Mouse (Mus musculus) adrenal gland, postnatal 10 days (tissue): ENCODE data around the gene Ccdc171. TPM values are rescaled to one million over a fixed set of nuclear protein-coding genes. Genes with fewer than 3 reads are reported as not detected.

ENCODE experiments used
- DNase-seq: peaks from one replicate; pipeline ENCODE4 v3.0.0; 2021; ENCODE audit warnings: mixed read lengths
- total RNA-seq, 2 experiments: library from RNA; stranded (reverse); gene quantifications; 2 replicates each; pipeline ENCODE4 v1.2.3; 2021

The Ccdc171 gene
- total RNA-seq, 2 experiments from 2014 or later, result 1.4 to 3.1 TPM

- no peak for DNase-seq
These were observed 272.6 kb downstream of the Ccdc171 start for GRCm38 (mm10) chr4:83797976-83798375.

GRCm38 (mm10) chr4:83798674-83799430 lies 273.5 kb downstream of the Ccdc171 start:
- no peak for DNase-seq

GRCm38 (mm10) chr4:83800402-83800801 lies 275.1 kb downstream of the Ccdc171 start:
- DNase-seq, result no peak

- DNase-seq, result no peak
These were observed 291.6 kb downstream of the Ccdc171 start for GRCm38 (mm10) chr4:83816925-83817324.

- no peak for DNase-seq
These were observed 304.5 kb downstream of the Ccdc171 start for GRCm38 (mm10) chr4:83829718-83830459.

- DNase-seq, result no peak
These were observed 305.8 kb downstream of the Ccdc171 start for GRCm38 (mm10) chr4:83830891-83831880.

- DNase-seq, result no peak
These were observed 313.7 kb downstream of the Ccdc171 start for GRCm38 (mm10) chr4:83839077-83839476.

GRCm38 (mm10) chr4:83846304-83846703 lies 321.0 kb downstream of the Ccdc171 start:
- DNase-seq, result no peak

- DNase-seq, result no peak
These were observed 328.5 kb downstream of the Ccdc171 start for GRCm38 (mm10) chr4:83853885-83854284.

- DNase-seq, result peak; percentile 10
These were observed 336.4 kb downstream of the Ccdc171 start for GRCm38 (mm10) chr4:83861706-83862105.

GRCm38 (mm10) chr4:83862295-83862694 lies 336.9 kb downstream of the Ccdc171 start:
- no peak for DNase-seq

- DNase-seq, result no peak
These were observed 351.3 kb downstream of the Ccdc171 start for GRCm38 (mm10) chr4:83876600-83876999.

- no peak for DNase-seq
These were observed 352.9 kb downstream of the Ccdc171 start for GRCm38 (mm10) chr4:83878236-83878635.

GRCm38 (mm10) chr4:83888459-83889054 lies 363.2 kb downstream of the Ccdc171 start:
- no peak for DNase-seq

- no peak for DNase-seq
These were observed 376.8 kb downstream of the Ccdc171 start for GRCm38 (mm10) chr4:83902081-83902645.

Other genes with a start within 250 kb of the Ccdc171 start
- gene Ttc39b, start 201.3 kb upstream of the Ccdc171 start, total RNA-seq, result 10 to 100 TPM; 16.4 to 17.0 TPM
- 10 to 100 TPM; 18.9 to 31.3 TPM for gene Snapc3, start 107.8 kb upstream of the Ccdc171 start, total RNA-seq
- 10 to 100 TPM; 52.3 to 57.2 TPM for gene Psip1, start 39.1 kb upstream of the Ccdc171 start, total RNA-seq